Mouse (Mus musculus): Measurements from ENCODE around the gene Tcf19.
A peak's percentile ranks its signal among the peaks of the same experiment; 100 is the strongest.
"Not testable (repeated sequence)": the region's sequence is repeated elsewhere in the genome, so short reads cannot be mapped to it uniquely, and the experiment has no call there.

Tcf19 gene

DNA sequence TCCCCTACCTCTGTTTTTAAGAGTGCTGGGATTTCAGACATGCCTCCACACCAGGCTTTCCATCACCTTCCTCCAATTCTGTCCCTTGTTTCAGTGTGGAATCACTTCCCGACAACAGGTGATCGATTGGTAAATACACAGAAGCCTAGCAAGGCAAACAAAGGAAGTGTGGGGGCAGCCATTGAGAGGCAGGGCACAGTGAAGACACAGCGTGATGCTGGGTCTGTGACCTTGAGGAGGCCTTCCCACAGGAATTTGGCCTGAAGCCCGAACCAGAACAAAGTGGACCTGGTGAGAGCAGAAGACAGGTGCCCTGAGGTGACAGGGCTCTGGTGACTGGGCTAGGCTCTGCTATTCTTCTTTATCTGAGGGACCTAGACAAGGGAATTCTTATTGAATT, 30.9 kb downstream of the Tcf19 start:
- DNase-seq (ENCODE audit: low spot score), result no peak

DNA sequence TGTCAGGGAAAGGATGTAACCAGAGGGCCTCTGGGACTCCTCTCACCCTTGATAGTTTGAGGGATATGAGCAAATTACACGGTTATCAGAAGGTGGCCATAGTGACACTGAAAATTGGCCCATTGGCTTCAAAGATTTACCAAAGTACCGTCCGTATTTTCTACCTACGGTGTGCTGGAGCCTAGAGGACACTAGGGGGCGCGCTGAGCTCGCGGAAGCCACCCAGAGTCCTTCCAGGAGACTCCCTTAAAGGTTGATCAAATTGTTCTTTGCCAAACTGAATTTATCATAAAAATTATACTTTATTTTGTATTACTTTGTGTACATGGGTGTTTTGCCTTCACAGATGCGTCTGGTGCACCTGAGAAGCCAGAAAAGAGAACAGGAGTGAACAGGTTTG, 32.6 kb downstream of the Tcf19 start:
- DNase-seq (ENCODE audit: low spot score), result peak; percentile 61

DNA sequence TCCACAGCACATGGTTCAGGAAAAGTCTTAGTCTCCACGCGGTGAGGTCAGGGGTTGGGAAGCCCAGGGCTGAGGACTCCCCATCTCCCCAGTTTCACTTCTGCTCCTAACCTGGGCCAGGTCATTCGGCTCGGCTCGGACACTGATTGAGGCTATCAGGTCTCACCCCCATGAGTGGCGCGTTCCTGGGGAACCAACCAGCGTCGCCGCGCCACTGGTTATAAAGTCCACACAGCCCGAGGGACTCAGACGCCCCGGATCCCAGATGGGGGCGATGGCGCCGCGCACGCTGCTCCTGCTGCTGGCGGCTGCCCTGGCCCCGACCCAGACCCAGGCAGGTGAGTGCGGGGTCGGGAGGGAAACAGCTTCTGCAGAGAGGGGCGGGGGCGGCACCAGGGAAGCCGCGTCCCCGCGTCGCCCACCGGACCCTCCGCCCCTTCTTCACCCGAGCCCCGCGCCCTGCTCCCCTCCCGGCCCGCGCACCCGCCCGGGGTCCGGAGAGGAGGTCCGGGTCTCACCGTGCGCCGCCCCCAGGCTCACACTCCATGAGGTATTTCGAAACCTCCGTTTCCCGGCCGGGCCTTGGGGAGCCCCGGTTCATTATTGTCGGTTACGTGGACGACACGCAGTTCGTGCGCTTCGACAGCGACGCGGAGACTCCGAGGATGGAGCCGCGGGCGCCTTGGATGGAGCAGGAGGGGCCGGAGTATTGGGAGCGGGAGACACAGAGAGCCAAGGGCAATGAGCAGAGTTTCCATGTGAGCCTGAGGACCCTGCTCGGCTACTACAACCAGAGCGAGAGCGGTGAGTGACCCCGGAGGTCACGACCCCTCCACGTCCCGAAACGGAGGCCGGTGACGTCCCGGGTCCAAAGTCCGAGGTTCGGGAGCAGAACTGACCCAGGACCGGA, 46.5 kb downstream of the Tcf19 start, which contains the start of gene H2-Q10:
Gene H2-Q10, plus strand, starts transcription at position 248 of the 910 bp plus-strand sequence.
- no peak for DNase-seq (ENCODE audit: low spot score)

DNA sequence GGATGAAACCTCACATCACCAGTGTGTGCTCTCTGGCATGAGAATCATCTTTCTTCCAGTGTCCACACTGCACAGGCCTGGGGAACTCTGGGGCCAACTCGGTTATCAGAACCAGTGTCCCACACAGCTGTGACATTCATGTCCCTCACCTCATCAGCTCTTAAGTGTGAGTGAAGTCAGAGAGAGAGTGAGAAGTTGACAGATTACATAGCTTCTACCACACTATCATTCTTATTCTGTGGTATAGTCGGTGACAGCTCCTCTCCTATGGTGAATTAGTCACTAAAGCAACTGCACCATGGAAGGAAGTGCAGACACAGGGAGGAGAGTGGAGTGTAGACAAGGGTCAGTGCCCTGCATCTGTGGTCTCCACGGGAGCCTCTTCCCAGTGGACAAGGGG, 47.7 kb downstream of the Tcf19 start:
- not testable (repeated sequence) for DNase-seq (ENCODE audit: low spot score)

DNA sequence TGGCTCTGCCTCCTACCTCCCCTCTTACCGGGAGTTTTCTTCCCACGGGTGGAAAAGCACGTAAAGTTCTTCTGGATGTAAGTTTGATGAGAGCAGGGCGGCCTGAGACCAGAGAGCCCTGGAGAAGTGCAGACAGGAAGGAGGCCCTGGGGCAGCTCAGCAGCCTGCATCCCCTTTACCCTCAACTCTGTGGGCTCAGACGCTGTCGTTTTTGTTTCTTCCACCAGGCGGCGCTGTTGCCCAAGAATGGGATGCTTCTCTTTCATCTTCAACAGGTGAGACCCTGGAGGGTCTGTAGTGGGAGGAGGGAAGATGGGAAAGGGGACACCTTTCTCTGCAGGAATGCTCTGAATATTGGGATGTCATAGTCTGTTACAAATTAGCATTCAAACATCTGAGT, 51.0 kb downstream of the Tcf19 start:
- not testable (repeated sequence) for DNase-seq (ENCODE audit: low spot score)
